Mouse (Mus musculus) heart, postnatal 25 days (tissue): ENCODE data around the gene Lin54. TPM values are rescaled to one million over a fixed set of nuclear protein-coding genes. Genes with fewer than 3 reads are reported as not detected.

Source experiments
- DNase-seq: peaks from one replicate; pipeline ENCODE4 v3.0.0; 2022; ENCODE audit warnings: low spot score
- intact Hi-C: fragments of 180-260 bp; cut with DNase I; formaldehyde crosslinking; loops from one replicate; pipeline ENCODE4 v1.15.1; 2025
- total RNA-seq, 2 experiments: library from RNA; stranded (reverse); gene quantifications; 2 replicates each; pipeline ENCODE4 v1.2.3; 2021

Gene Lin54
- 1 to 10 TPM; 8.2 to 9.4 TPM for total RNA-seq

DNA sequence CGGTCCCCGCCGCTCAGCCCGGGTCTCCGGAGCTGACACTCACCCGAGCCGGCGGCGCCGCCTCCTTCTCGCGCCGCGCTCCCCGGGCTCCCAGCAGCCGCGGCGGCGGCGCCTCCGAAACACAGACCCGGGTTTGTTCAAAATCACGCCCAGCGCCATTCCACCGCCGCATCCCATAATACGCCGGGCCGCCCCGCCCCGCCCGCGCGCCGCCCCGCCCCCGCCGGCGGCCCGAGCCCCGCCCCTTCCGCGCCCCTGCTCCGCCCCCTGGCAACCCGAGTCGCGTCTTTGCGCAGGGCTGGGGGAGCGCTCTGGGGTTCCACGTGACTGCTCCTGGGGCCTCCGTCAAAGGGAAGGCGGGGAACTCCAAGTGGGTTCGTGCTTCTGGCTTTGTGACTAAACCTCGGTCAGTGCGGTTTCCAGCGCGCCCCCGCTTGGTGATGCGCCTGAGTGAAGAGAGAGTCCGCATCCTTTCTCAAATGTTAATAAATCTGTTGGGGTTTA lies at the start of gene Lin54:
TSS of gene Lin54 (minus strand) at position 182 of the 504 bp plus-strand sequence.
- intact Hi-C loops: loop anchor here (10.0 kb wide), 1 partner anchor 456 kb away; no protein-coding TSS in a partner anchor
- DNase-seq: peak; percentile 79

DNA sequence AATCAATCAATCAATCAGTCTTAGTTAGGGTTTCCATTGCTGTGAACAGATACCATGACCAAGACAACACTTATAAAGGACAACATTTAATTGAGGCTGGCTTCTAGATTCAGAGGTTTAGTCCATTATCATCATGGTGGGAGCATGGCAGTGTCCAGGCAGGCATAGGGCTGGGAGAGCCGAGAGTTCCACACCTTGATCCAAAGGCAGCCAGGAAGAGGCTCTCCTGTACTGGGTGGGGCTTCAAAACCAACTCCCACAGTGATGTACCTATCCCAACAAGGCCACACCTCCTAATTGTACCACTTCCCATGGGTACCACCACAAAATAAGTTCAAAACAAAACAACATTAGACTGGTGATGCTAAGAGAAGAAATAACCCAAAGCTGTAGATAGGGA lies 49.7 kb upstream of the Lin54 start:
- intact Hi-C loops: no loop called here

DNA sequence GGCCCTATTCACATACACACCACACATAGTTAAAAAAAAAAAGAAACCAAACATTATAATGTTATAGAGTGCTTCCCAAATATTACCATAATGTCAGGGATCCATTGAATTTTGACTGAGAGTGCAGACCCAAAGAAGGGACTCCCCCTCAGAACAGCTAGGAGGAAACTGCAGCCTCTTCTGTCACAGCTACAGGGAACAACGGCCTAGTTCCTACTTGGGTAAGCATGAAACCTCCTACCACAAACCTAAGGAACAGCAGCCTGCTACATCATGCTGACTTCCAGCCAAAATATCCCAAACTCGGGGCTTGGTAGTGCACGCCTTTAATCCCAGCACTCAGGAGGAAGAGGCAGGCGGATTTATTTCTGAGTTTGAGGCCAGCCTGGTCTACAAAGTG lies 48.9 kb upstream of the Lin54 start:
- DNase-seq: no peak
- intact Hi-C loops: loop anchor here (10.0 kb wide), 2 partner anchors 245 to 365 kb away; partner anchors contain the start of genes Helq and Mrps18c

More for the DNA sequence above, 49.7 kb upstream of the Lin54 start:
- no peak for DNase-seq

DNA sequence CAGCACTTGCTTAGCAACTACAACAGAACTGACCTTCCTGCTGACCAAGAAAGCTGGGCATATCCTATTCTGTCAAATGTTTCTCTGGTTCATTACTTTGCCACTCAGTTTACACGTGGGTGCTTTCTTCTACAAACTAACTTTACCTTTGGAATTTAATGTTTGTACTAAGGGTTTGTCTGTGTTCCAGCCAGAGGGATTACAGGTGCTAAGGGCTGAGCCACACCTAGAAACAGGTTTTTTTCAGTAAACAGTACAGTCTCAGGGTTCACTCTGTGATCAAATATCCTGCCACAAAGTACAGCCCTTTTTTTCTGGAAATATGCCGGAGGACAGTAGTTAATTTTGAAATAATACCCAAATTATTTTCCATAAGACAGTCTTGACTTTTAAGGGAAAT lies 47.8 kb upstream of the Lin54 start:
- no peak for DNase-seq
- intact Hi-C loops: loop anchor here (10.0 kb wide), 2 partner anchors 247 to 367 kb away; partner anchors contain the start of genes Helq and Mrps18c

DNA sequence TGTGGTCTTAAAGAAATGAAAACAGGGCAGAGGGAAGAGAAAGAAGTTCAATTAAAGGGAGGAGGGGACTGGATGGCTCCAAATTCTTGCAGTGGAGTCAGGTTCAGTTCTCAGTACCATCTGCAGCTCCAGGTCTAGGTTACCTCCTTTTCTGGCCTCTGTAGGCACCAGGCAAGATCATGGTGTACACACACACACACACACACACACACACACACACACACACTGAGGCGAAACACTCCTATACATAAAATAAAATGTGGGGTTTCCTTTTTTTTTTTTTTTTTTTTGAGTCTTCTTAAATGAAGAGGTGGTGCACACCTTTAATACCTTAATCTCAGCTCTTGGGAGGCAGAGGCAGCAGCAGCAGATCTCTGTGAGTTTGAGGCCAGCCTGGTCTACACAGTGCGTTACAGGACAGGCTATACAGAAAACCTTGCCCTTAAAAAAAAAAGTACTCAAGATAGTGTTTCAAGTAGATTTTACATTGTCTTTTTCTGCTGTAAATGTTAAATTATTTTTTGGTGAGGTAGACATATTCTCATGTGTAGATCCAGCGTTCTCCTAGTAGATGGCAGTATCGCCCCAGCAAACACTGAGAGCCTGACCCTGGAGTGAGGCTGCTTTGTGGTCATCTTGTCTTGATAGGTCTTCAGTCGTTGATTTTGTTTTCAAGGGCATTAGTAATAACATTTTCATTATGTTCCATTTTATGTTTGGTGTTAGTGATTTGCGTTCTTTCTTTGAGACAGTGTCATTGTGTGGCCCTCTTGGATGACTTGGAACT lies 46.0 kb upstream of the Lin54 start:
- no peak for DNase-seq

DNA sequence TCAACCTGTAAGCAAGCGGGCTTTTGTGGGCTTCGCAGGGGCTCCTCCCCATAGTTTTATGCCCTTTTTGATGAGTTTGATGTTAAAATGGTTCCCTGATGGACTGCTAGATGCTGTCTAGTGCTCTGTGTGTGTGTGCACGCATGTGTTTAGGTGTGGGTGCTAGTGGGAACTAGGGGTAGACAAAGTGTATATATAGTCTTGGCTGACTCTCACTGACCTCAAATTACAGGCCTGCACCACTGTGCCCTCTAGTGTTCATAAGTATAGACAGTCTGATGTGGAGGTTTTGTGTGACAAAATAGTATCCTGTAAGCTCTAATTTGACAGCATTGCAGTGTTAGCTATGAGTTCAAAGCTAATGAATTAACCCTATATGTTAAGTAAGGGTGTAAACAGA lies 36.2 kb upstream of the Lin54 start:
- DNase-seq: no peak
- intact Hi-C loops: loop anchor here (5.0 kb wide), 1 partner anchor 159 kb away; no protein-coding TSS in a partner anchor

More for the DNA sequence above, 46.0 kb upstream of the Lin54 start:
- intact Hi-C loops: loop anchor here (2.0 to 10.0 kb wide), 3 partner anchors 118 to 368 kb away; partner anchors contain the start of genes Helq and Mrps18c

DNA sequence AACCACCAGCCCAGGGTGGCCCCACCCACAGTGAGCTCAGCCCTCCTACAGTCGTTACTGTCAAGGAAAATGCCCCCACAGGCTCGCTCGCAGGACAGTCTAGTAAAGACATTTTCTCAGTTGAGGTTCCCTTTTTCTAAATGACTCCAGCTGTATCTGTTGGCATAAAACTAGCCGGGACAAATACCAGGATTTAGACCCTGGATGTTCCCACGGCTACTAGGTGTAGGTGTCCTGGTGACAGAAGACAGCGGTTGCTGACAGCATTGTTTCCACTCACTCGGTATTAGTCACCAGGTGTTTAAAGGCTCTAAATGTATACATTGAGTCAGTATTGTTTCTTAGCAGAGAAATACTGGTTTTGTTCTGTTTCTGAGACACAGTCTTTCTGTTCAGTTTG lies 35.4 kb upstream of the Lin54 start:
- intact Hi-C loops: loop anchor here (5.0 kb wide), 1 partner anchor 159 kb away; no protein-coding TSS in a partner anchor
- no peak for DNase-seq

DNA sequence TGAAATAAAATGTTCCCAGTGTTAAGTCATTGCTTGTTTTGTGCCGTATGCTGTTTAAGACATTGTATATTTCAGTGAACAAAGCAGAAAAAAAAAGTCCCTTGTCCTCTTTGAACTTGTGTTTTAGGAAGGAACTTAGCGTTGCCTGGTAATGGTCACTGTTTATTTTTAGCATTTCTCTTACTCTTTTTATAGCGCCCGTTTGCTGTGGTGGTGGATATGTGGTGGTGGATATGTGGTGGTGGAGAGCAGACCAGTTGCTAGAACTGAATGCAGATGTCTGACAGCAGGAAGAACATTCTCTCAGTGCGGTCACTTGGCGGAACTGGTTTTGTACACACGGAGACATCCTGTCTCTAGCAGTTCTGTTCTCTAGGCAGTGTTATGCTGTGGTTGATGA lies 25.7 kb upstream of the Lin54 start:
- intact Hi-C loops: no loop called here
- no peak for DNase-seq

DNA sequence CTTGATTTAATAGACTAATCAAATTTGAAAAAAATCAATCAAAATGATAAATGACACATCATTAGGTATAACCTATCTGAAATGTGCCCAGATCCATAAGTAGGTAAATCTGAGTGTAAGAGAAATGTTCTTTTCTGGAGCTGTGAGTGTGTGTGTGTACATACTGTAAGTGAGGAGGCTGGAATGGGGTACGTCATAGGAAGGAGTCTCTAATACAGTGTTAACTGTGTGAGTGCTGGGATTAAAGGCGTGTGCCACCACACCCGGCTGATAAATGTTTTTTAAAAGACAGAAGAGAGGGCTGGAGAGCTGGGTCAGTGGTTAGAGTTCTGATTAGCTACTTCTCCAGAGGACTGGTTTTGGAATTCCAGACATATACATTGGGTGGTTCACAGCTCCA lies 25.2 kb upstream of the Lin54 start:
- DNase-seq: no peak
- intact Hi-C loops: no loop called here

DNA sequence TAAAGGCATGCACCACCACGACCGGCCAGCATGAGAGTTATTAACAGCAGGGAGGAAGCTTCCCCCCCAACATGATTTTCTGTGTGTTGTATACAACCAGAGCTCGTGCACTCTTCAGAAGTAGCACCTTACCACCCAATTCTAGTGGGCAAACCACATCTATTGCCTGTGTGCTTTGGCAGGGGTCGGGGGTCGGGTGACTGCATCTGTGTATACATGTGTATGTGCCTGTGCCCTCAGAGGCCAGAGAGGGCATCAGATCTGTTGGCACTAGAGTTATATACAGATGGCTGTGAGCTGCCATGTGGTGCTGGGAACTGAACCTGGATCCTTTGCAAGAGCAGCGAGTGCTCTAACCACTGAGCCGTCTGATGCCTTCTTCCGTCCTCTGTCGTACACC lies 24.5 kb upstream of the Lin54 start:
- DNase-seq: no peak
- intact Hi-C loops: no loop called here

DNA sequence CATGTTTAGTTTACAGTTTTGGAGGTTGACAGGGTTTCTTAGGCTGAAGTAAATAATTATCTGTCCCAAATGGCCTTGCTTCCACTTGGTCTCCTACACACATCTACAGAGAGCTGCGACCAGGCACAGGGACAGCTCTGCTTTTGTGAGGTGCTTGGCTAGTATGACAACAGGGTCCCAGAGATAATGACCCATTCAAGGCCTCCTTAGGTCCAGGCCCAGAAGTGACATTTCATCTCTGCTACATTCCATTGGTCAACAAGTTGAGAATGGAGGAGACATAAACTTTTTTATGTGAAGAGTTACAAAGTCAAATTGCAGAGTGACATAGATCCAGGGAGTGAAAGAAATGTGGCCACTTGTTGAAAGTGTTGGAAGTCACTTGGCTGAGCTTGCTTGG lies 22.9 kb upstream of the Lin54 start:
- DNase-seq: no peak
- intact Hi-C loops: no loop called here

DNA sequence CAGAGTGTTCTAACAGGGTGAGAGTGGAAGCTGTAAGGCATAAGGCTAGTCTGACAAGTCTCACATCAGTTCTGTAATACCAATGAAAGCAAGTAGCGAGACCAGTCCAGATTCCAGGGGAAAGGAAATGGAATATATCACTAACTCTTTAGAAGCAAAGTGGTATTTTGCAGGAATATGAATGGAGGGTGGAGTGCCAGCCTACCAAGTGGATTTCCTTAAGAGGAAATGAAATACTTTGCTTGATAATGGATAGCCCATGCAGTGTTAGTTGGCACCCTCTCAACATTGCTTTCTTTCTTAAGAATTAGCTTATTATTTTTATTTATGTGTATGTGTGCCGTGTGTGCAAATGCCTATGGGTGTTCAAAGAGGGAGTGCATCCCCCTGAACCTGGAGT lies 19.8 kb upstream of the Lin54 start:
- DNase-seq: no peak
- intact Hi-C loops: no loop called here

DNA sequence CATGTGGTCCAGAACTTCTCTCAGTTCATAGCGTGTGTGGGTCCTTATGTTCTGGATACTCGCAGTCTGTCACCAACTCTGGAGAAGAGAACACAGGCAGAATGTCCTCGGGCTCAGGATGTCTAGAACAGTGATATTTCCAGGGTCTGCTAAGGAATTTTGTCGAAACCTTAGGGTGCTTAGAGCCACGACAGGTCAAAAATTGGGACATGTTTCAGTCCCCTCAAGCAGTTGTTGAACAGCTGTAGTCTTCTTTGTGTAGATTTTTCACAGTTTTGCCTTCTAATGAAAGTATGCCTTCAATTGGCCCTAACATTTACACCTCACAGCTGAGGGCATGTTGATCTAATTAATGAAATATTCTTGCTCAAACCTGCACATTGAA lies 18.6 kb upstream of the Lin54 start:
- no peak for DNase-seq
- intact Hi-C loops: loop anchor here (1.0 to 5.0 kb wide), 3 partner anchors 19 to 92 kb away; no protein-coding TSS in a partner anchor

DNA sequence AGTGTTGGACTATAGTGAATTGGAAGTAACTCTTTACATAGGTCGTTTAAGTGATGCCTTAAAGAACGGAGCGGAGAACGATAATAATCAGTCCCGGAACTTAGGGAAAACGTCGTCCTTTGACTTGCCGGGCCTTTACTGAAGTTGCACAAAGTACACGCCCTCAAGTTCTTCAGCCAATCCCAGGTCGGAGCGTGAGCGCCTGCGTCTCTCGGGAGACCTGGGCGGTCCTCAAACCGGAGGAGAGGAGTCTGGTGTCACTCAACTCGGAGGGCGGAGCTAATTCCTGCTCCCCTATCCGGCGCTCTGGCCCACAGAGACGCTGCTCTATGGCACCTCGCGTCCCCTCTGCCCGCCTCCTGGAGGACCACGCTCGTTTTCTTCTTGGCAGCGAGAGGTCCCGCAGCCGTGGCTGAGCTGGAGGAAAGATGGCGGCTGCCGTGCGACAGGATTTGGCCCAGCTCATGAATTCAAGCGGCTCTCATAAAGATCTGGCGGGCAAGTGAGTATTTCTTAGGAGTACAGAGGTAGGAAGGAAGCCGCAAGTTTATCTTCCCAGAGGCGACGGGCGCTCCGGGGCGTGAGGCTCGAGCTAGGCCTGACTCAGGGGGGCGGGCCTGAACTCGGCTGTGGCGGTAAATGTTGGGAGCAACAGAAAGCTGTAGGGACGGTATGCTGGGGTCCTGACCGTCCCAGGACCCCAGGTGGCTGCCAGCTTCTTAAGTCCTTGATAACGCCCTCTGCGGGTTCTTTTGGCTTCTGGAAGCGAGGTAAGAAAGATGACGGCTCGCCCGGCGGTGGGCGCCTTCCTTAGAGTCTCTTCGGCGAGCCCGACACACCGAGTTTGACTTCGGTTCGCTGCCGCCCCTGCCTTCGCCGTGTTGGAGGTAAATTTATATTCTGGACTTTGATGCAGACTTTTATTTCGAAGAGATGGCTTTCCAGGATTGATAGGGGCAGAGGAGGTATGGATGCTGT lies 17.9 kb upstream of the Lin54 start, which contains the start of gene Cops4:
TSS of gene Cops4 (plus strand) at position 261 of the 978 bp plus-strand sequence.
- DNase-seq: peak; percentile 97
- intact Hi-C loops: loop anchor here (1.0 to 5.0 kb wide), 3 partner anchors 20 to 91 kb away; no protein-coding TSS in a partner anchor

DNA sequence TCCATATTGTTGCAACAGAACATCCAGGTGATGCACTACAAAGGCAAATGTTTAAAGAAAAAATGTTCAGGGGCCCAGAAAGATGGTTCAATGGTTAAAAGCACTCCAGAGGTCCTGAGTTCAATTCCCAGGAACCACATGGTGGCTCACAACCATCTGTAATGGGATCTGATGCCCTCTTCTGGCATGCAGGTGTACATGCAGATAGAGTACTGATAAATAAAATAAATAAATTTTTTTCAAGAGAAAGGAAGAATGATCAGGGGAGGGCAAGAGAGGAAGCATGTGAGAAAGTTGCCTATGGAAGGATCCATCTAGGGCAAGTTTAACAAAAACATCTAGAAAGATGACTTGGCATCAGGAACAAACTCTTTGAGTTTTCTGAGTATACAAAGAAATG lies 12.1 kb upstream of the Lin54 start:
- DNase-seq: no peak
- intact Hi-C loops: no loop called here

DNA sequence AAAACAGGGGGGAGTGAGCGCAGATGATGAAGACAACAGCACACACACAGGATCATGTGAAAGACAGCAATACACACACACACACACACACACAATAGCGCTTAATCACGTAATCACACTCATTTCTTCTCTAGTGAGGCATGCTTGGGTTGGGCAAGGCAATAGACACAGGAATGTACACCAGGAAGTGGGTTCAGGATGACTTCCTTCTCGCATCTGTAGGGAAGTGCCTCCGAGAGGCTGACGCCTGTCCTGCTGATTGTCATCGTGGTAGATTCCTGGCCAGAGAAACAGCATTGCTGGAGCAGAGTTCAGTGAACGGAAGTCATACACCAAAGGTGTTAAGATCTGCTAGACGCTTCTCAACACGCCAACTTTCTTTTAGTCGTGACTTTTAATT lies 8.8 kb upstream of the Lin54 start:
- DNase-seq: no peak
- intact Hi-C loops: loop anchor here (10.0 kb wide), 1 partner anchor 464 kb away; no protein-coding TSS in a partner anchor

DNA sequence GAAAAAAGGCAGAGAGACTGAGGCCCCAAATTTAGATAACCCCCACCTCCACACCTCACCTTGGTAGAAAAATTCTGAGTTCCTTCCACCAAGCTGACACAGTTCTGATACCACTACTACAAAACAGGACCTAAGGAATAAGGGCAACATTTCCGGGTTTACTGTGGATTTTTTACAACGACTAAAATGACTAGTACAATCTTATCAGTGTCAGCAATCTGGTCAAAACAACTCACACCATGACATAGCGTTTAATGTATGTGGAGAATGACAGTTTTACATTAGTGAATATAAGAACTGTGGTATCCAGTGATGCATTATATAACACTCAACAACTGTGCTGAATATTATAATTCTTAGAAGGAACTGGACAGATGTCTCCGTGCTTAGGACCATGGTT lies 828 bp upstream of the Lin54 start:
- DNase-seq: no peak
- intact Hi-C loops: loop anchor here (10.0 kb wide), 1 partner anchor 456 kb away; no protein-coding TSS in a partner anchor

DNA sequence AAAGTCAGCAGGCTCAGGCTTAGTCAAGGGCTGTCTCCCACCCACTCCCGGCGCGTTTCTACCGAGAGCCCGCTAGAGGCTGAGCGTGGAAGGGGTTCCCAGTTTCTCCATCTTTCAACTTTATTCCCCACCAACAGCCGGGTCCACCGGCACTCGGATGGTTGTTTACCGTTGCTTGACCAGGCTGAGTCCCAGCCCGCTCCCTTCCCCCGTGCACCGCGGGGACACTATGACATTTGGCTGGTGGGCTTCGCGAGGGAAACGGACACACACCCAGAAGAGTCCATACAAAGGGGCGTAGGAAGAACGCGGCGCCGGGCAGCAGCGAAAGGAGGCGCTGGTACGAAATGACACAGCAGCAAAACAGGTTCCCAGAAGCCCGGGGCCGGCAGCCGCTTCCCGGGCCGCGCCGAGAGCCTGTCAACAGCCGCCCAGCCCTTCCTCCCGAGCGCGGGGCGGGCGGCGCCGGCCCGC lies 571 bp downstream of the Lin54 start:
- intact Hi-C loops: loop anchor here (2.0 to 10.0 kb wide), 3 partner anchors 19 to 455 kb away; partner anchors contain the start of gene Cops4

DNA sequence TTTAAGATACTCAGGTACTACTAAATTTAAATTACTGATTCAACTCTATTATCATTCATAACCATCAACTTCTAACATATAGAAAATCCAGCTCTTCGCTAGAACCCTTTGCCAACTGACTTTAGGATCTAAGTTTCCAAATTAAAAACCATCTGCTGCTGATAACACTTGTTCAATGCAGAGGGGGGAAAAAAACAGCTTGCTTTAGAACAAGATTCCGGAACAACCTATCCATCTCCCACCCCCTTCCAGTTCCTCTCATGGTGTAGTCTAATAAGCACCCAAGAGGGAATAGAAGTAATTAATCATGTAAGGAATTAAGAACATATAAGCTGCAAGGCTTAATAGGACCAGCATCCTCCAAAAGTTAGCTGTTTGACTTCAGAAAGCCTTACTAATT lies 1.2 kb downstream of the Lin54 start:
- DNase-seq: no peak
- intact Hi-C loops: loop anchor here (2.0 to 5.0 kb wide), 2 partner anchors 20 to 67 kb away; partner anchors contain the start of gene Cops4

More for the DNA sequence above, 571 bp downstream of the Lin54 start:
- DNase-seq: no peak
